Mouse (Mus musculus): Measurements from ENCODE around the gene Mcu.

Mcu gene

GRCm38 (mm10) chr10:59568665-59569480 is 47.6 kb downstream of the Mcu start:
- no peak for DNase-seq

- no peak for DNase-seq
Measured at GRCm38 (mm10) chr10:59566968-59567367, 49.5 kb downstream of the Mcu start.

- DNase-seq = no peak
Measured at GRCm38 (mm10) chr10:59565995-59566410, 50.5 kb downstream of the Mcu start.

- no peak for DNase-seq
Measured at GRCm38 (mm10) chr10:59564551-59564950, 51.9 kb downstream of the Mcu start.

- no peak for DNase-seq
Measured at GRCm38 (mm10) chr10:59562511-59562910, 54.0 kb downstream of the Mcu start.

- DNase-seq = no peak
Measured at GRCm38 (mm10) chr10:59560126-59560525, 56.4 kb downstream of the Mcu start.

- DNase-seq = no peak
Measured at GRCm38 (mm10) chr10:59558602-59559001, 57.9 kb downstream of the Mcu start.

GRCm38 (mm10) chr10:59558164-59558563 is 58.3 kb downstream of the Mcu start:
- no peak for DNase-seq

GRCm38 (mm10) chr10:59556541-59556940 is 60.0 kb downstream of the Mcu start:
- no peak for DNase-seq

GRCm38 (mm10) chr10:59554243-59554642 is 62.2 kb downstream of the Mcu start:
- no peak for DNase-seq

GRCm38 (mm10) chr10:59552456-59552855 is 64.0 kb downstream of the Mcu start:
- DNase-seq = no peak

GRCm38 (mm10) chr10:59548768-59549333 is 67.6 kb downstream of the Mcu start:
- DNase-seq = no peak

- no peak for DNase-seq
Measured at GRCm38 (mm10) chr10:59548211-59548610, 68.3 kb downstream of the Mcu start.

GRCm38 (mm10) chr10:59547426-59547825 is 69.1 kb downstream of the Mcu start:
- DNase-seq = no peak

GRCm38 (mm10) chr10:59545169-59545568 is 71.3 kb downstream of the Mcu start:
- no peak for DNase-seq

GRCm38 (mm10) chr10:59543351-59543750 is 73.1 kb downstream of the Mcu start:
- DNase-seq = no peak

- DNase-seq = no peak
Measured at GRCm38 (mm10) chr10:59541466-59541865, 75.0 kb downstream of the Mcu start.

- DNase-seq = no peak
Measured at GRCm38 (mm10) chr10:59540596-59540995, 75.9 kb downstream of the Mcu start.

GRCm38 (mm10) chr10:59540081-59540480 is 76.4 kb downstream of the Mcu start:
- no peak for DNase-seq

GRCm38 (mm10) chr10:59539533-59539875 is 77.0 kb downstream of the Mcu start:
- peak; percentile 69 to 81 for DNase-seq

- no peak for DNase-seq
Measured at GRCm38 (mm10) chr10:59538767-59539532, 77.5 kb downstream of the Mcu start.

GRCm38 (mm10) chr10:59538063-59538462 is 78.4 kb downstream of the Mcu start:
- no peak for DNase-seq

- no peak for DNase-seq
Measured at GRCm38 (mm10) chr10:59537579-59537978, 78.9 kb downstream of the Mcu start.

- no peak for DNase-seq
Measured at GRCm38 (mm10) chr10:59532256-59532655, 84.2 kb downstream of the Mcu start.

All from kidney, postnatal 25 days (tissue).